Mouse (Mus musculus) small intestine, adult 2 months (tissue): ENCODE data around the gene Unc5b.

Experiments used
- CTCF ChIP-seq: fragments of 200-500 bp; IDR thresholded peaks from 2 replicates; pipeline ENCODE4 v1.5.1; 2012; ENCODE audit warnings: low read depth, mild to moderate bottlenecking, control low read depth, inconsistent platforms, low read length, moderate library complexity, mixed read lengths; ENCODE audit not compliant: insufficient replicate concordance, insufficient read length; ENCODE audit errors: extremely low read depth
- POLR2A ChIP-seq: fragments of 200-500 bp; IDR thresholded peaks from 2 replicates; pipeline ENCODE4 v1.6.1; 2012; ENCODE audit warnings: low read depth, mild to moderate bottlenecking, control low read depth, inconsistent platforms, low read length, moderate library complexity

GRCm38 (mm10) chr10:60811792-60812525, 19.4 kb downstream of the Unc5b start:
- TF ChIP-seq POLR2A (no peak), CTCF (no peak)
